Mouse (Mus musculus) hindbrain, embryonic 12.5 days (tissue): ENCODE data around the gene Stoml2. TPM values are rescaled to one million over a fixed set of nuclear protein-coding genes. Genes with fewer than 3 reads are reported as not detected.
"Not testable (repeated sequence)": the region's sequence is repeated elsewhere in the genome, so short reads cannot be mapped to it uniquely, and the experiment has no call there.

Experiments used
- ATAC-seq: fragments of 200-750 bp; cut with Nextera tagmentation; 2 replicates; pipeline ENCODE4 v1.8.0; 2017; ENCODE audit warnings: moderate TSS enrichment; ENCODE audit not compliant: low FRiP score
- H3K27ac ChIP-seq: fragments of 300-500 bp; sonication (generic); 2 replicates; pipeline ENCODE4 v1.5.1; 2016; ENCODE audit warnings: mild to moderate bottlenecking
- H3K27me3 ChIP-seq: fragments of 300-500 bp; sonication (generic); 2 replicates; pipeline ENCODE4 v1.6.1; 2016; ENCODE audit warnings: mild to moderate bottlenecking
- H3K36me3 ChIP-seq: fragments of 300-500 bp; sonication (generic); 2 replicates; pipeline ENCODE4 v1.6.1; 2016; ENCODE audit warnings: mild to moderate bottlenecking
- H3K4me1 ChIP-seq: fragments of 300-500 bp; sonication (generic); 2 replicates; pipeline ENCODE4 v1.6.1; 2016
- H3K4me2 ChIP-seq: fragments of 300-500 bp; sonication (generic); replicated peaks from 2 replicates; pipeline ENCODE4 v1.6.1; 2016; ENCODE audit warnings: mild to moderate bottlenecking
- H3K4me3 ChIP-seq: fragments of 300-500 bp; sonication (generic); 2 replicates; pipeline ENCODE4 v1.5.1; 2016; ENCODE audit warnings: mild to moderate bottlenecking
- H3K9ac ChIP-seq: fragments of 300-500 bp; sonication (generic); 2 replicates; pipeline ENCODE4 v1.6.1; 2016; ENCODE audit warnings: mild to moderate bottlenecking, moderate library complexity
- H3K9me3 ChIP-seq: fragments of 300-500 bp; sonication (generic); replicated peaks from 2 replicates; pipeline ENCODE4 v1.6.1; 2016; ENCODE audit warnings: mild to moderate bottlenecking
- WGBS: fragments of 180-500 bp; shearing (Covaris S2); methylation state at CpG from one replicate; pipeline ENCODE4 v1.1.7; 2016; 5-methylcytosine and 5-hydroxymethylcytosine counted together
- polyA plus RNA-seq: library from polyadenylated mRNA; unstranded; fragments of >200 nt; fragmentation: Nextera tagmentation; extraction: Ambion mirVana; gene quantifications from 2 replicates; pipeline ENCODE4 v1.2.1, GENCODE M21; 2016

Stoml2 gene
- polyA plus RNA-seq, 1 experiment from 2014 or later, result 249 TPM

- not testable (repeated sequence) for H3K4me2 ChIP-seq
- peaks cover 71% of the 10 kb centered on the region for H3K36me3 ChIP-seq
Observed at GRCm38 (mm10) chr4:42980467-42980866, 51.0 kb downstream of the Stoml2 start.

GRCm38 (mm10) chr4:42978062-42978461 is 53.4 kb downstream of the Stoml2 start:
- H3K27ac ChIP-seq, result no peak overlapping the region
- H3K9me3 ChIP-seq, result no peaks in the 10 kb centered on the region
- no peaks in the 10 kb centered on the region for H3K27me3 ChIP-seq
- H3K36me3 ChIP-seq, result peaks cover 49% of the 10 kb centered on the region
- no peak overlapping the region for H3K4me3 ChIP-seq
- H3K4me1 ChIP-seq, result no peaks in the 10 kb centered on the region
- 92% methylated on average over 4 of the region's 4 CpGs for WGBS
- H3K9ac ChIP-seq, result no peak overlapping the region
- ATAC-seq, result no peak
- H3K4me2 ChIP-seq, result no peak overlapping the region

More at GRCm38 (mm10) chr4:42980467-42980866, 51.0 kb downstream of the Stoml2 start:
- ATAC-seq, H3K4me1 ChIP-seq, H3K9ac ChIP-seq, H3K27me3 ChIP-seq, H3K4me3 ChIP-seq, H3K9me3 ChIP-seq, H3K27ac ChIP-seq: not testable (repeated sequence)
- WGBS, result 94% methylated on average over 8 of the region's 8 CpGs

Other genes with a start within 250 kb of the Stoml2 start
- 0.05 and 0.21 TPM in 2 replicates for gene Fam205a1, start 177.8 kb downstream of the Stoml2 start, polyA plus RNA-seq
- 0.31 and 0.48 TPM in 2 replicates for gene Gm12394, start 174.9 kb downstream of the Stoml2 start, polyA plus RNA-seq
- gene Fam205c, start 157.5 kb downstream of the Stoml2 start, polyA plus RNA-seq, result 1.9 and 2.4 TPM in 2 replicates
- 7.9 TPM in 2 replicates for gene Phf24, start 115.0 kb downstream of the Stoml2 start, polyA plus RNA-seq
- 32.4 and 37.4 TPM in 2 replicates for gene Dnajb5, start 81.9 kb downstream of the Stoml2 start, polyA plus RNA-seq
- gene 1700022I11Rik, start 62.1 kb downstream of the Stoml2 start, polyA plus RNA-seq, result 0.61 and 1.2 TPM in 2 replicates
- gene Vcp, start 31.2 kb downstream of the Stoml2 start, polyA plus RNA-seq, result 626 and 637 TPM in 2 replicates
- 20.5 and 21.6 TPM in 2 replicates for gene Fancg, start 21.2 kb downstream of the Stoml2 start, polyA plus RNA-seq
- gene Pigo, start 5.9 kb downstream of the Stoml2 start, polyA plus RNA-seq, result 25.2 and 28.9 TPM in 2 replicates
- gene Fam214b, start 14.5 kb upstream of the Stoml2 start, polyA plus RNA-seq, result 36.2 and 36.6 TPM in 2 replicates
- 27.8 and 29.4 TPM in 2 replicates for gene Unc13b, start 27.2 kb upstream of the Stoml2 start, polyA plus RNA-seq
- 0.18 and 0.34 TPM in 2 replicates for gene Atp8b5, start 235.4 kb upstream of the Stoml2 start, polyA plus RNA-seq